Mouse (Mus musculus) testis, adult 2 months (tissue): ENCODE results near the gene Pard3.

Source experiments
- CTCF ChIP-seq: fragments of 200-500 bp; IDR thresholded peaks from 2 replicates; pipeline ENCODE4 v1.5.1; 2012; ENCODE audit warnings: low read depth, mild to moderate bottlenecking, inconsistent platforms, low read length, moderate library complexity; ENCODE audit not compliant: control insufficient read depth, insufficient read depth, insufficient replicate concordance
- POLR2A ChIP-seq: fragments of 200-500 bp; IDR thresholded peaks from 2 replicates; pipeline ENCODE4 v1.6.1; 2012; ENCODE audit warnings: low read depth, mild to moderate bottlenecking, inconsistent platforms, low read length, moderate library complexity; ENCODE audit not compliant: control insufficient read depth

- TF ChIP-seq CTCF (no peak), POLR2A (no peak)
Measured at GRCm38 (mm10) chr8:127622137-127622536, 558.4 kb downstream of the Pard3 start.
